Mouse (Mus musculus): ENCODE measurements at regions not wholly inside any gene's neighbourhood (a gene's known extent, or its start where the extent isn't known, plus 50 kb on each side); places are given as distances from the start of the nearest gene placed in this dataset.

- no peak for DNase-seq (ENCODE audit: low spot score in 2 of 2)
These were observed 123.6 kb upstream of the Sptlc3 start for GRCm38 (mm10) chr2:139370070-139370469.

GRCm38 (mm10) chr2:139380285-139380684, 113.4 kb upstream of the Sptlc3 start:
- no peak for DNase-seq (ENCODE audit: low spot score in 2 of 2)

- peak; percentile 61 to 77 for DNase-seq (ENCODE audit: low spot score in 2 of 2)
These were observed 112.1 kb upstream of the Sptlc3 start for GRCm38 (mm10) chr2:139381628-139382027.

- no peak for DNase-seq (ENCODE audit: low spot score in 2 of 2)
These were observed 80.2 kb upstream of the Sptlc3 start for GRCm38 (mm10) chr2:139413559-139413958.

- DNase-seq (ENCODE audit: low spot score in 2 of 2), result no peak
These were observed 76.2 kb upstream of the Sptlc3 start for GRCm38 (mm10) chr2:139417506-139417905.

- DNase-seq (ENCODE audit: low spot score in 2 of 2), result no peak
These were observed 71.0 kb upstream of the Sptlc3 start for GRCm38 (mm10) chr2:139422678-139423077.

GRCm38 (mm10) chr2:139423413-139423812, 70.3 kb upstream of the Sptlc3 start:
- no peak for DNase-seq (ENCODE audit: low spot score in 2 of 2)

Data from frontal cortex, postnatal 14 days (tissue).